Mouse (Mus musculus) embryonic fibroblast, embryonic 13.5 days (primary cell): ENCODE measurements around the gene Atp2c2.

Experiments
- CTCF ChIP-seq: IDR thresholded peaks from 2 replicates; pipeline ENCODE4 v1.5.1; 2011; ENCODE audit warnings: mild to moderate bottlenecking, control low read depth, low read length, moderate library complexity, borderline replicate concordance; ENCODE audit not compliant: insufficient read depth
- POLR2A ChIP-seq: IDR thresholded peaks from 2 replicates; pipeline ENCODE4 v1.6.1; 2011; ENCODE audit warnings: low read depth, mild to moderate bottlenecking, control low read depth, low read length, moderate library complexity

GRCm38 (mm10) chr8:119787341-119787740 is 87.5 kb downstream of the Atp2c2 start:
- TF ChIP-seq POLR2A (no peak), CTCF (no peak)
